30 mouse cellular contexts compared by ENCODE assay signal in genomic region chr2:126094616-126095015, GRCm38 (mm10). TPM values are rescaled to one million over a fixed set of nuclear protein-coding genes. Genes with fewer than 3 reads are reported as not detected.
DNase-seq lines count a peak whose midpoint lies in the region; ATAC-seq and TF ChIP-seq lines count a peak whose summit lies in the region.
"Had no signal": no experiment of that assay in that cellular context is flagged by ENCODE, and none has a peak within 500 bp of the region (broad histone marks: within the 10 kb centered on the region; RNA-seq: fewer than 3 reads in every experiment).

No protein-coding gene starts in this region.

- no peaks in the 10 kb centered on the region for H3K36me3 ChIP-seq in limb, embryonic 14.5 days (ENCODE audit: control insufficient read depth, insufficient read depth, low read length)
- no peaks in the 10 kb centered on the region for H3K36me3 ChIP-seq in limb, embryonic 10.5 days
- H3K36me3 ChIP-seq: G1E had no signal

- 32% methylated on average over 4 of the region's 4 CpGs for WGBS in limb, embryonic 14.5 days
- 86% methylated on average over 4 of the region's 4 CpGs for WGBS in limb, embryonic 10.5 days

- H3K4me3 ChIP-seq in limb, embryonic 14.5 days (replicated peaks; ENCODE audit: low read length): no peak overlapping the region
- H3K4me3 ChIP-seq in limb, embryonic 10.5 days: no peak overlapping the region

- ATAC-seq in limb, embryonic 14.5 days (ENCODE audit: low FRiP score, low read depth): no peak
- ATAC-seq: activated CD4-positive, CD25-positive, alpha-beta regulatory T cell, adult 4 months; CD4-positive, CD25-positive, alpha-beta regulatory T cell, adult 4 months; Patski had no signal

- no peak for TF ChIP-seq POLR2A in limb, embryonic 14.5 days (IDR thresholded peaks at IDR 0.05; ENCODE audit: borderline replicate concordance, extremely low read depth, insufficient read depth, insufficient read length)

- H3K9ac ChIP-seq in limb, embryonic 14.5 days (ENCODE audit: low read depth, low read length, severe bottlenecking): no peak overlapping the region

- 0 out of 2 replicates have a peak, but pooled peaks cover 8% of the 10 kb centered on the region for H3K4me1 ChIP-seq in limb, embryonic 14.5 days (ENCODE audit: control insufficient read depth, insufficient read depth, low read length)
- no peaks in the 10 kb centered on the region for H3K4me1 ChIP-seq in limb, embryonic 10.5 days

- no peak overlapping the region for H3K27ac ChIP-seq in limb, embryonic 14.5 days (replicated peaks; ENCODE audit: low read depth, low read length)
- no peak overlapping the region for H3K27ac ChIP-seq in limb, embryonic 10.5 days

- H3K9me3 ChIP-seq in limb, embryonic 14.5 days (ENCODE audit: control insufficient read depth, low read length): no peaks in the 10 kb centered on the region
- H3K9me3 ChIP-seq in limb, embryonic 10.5 days (replicated peaks): no peaks in the 10 kb centered on the region
- H3K9me3 ChIP-seq: G1E had no signal

- DNase-seq in heart, adult 11 months: peak; percentile 62
- DNase-seq in heart, adult 18-20 months: no peak
- peak; percentile 18 for DNase-seq in limb, embryonic 14.5 days (ENCODE audit: low spot score)
- no peak for DNase-seq in limb, embryonic 10.5 days (ENCODE audit: low spot score)
- DNase-seq in 3T3-L1 (ENCODE audit: low read depth, low spot score) (peak; percentile 56), NIH3T3 (ENCODE audit: low read depth) (peak; percentile 60)
- no peak for DNase-seq in right cerebral cortex, adult 18-20 months
- DNase-seq in layer of hippocampus, adult 8-10 months (ENCODE audit: low spot score in 2 of 2): no peak
- DNase-seq: adrenal gland, adult 2 months; adrenal gland, adult 8-10 months; adrenal gland, postnatal 10 days; adrenal gland, postnatal 14 days; adrenal gland, postnatal 25 days; adrenal gland, postnatal 36 days; B cell, adult 2 months; cerebellum, adult 11 months; cerebellum, adult 11-12 months; cerebellum, adult 18-20 months; cerebellum, adult 2 months had no signal

- H3K27me3 ChIP-seq in limb, embryonic 14.5 days (ENCODE audit: control insufficient read depth, insufficient read depth, low read length): no peaks in the 10 kb centered on the region
- no peaks in the 10 kb centered on the region for H3K27me3 ChIP-seq in limb, embryonic 10.5 days (ENCODE audit: low read depth, poor library complexity, severe bottlenecking)
- H3K27me3 ChIP-seq: CH12.LX, Patski had no signal

- no peak overlapping the region for H3K4me2 ChIP-seq in limb, embryonic 14.5 days (replicated peaks; ENCODE audit: low read depth, low read length, severe bottlenecking)

RNA-seq across cellular contexts. Expression of gene Fam227b, which starts 57.2 kb away (rescaled TPM):
- total RNA-seq in heart, adult 18-20 months (2021): under 1 TPM in 1 of 2 experiments, not detected in 1; 0.17 TPM
- polyA plus RNA-seq in limb, embryonic 14.5 days (2012; rRNA removed): not detected in 2 replicates
- not detected in 2 replicates for polyA plus RNA-seq in limb, embryonic 14.5 days (2014; fragmentation: Nextera tagmentation; extraction: Ambion mirVana)
- not detected in 2 replicates for polyA plus RNA-seq in limb, embryonic 10.5 days (2016; fragmentation: Nextera tagmentation; extraction: Ambion mirVana)
- total RNA-seq in layer of hippocampus, adult 8-10 months (2022): under 1 TPM in 1 of 4 experiments, not detected in 3; 0.17 TPM
- total RNA-seq: adrenal gland, adult 18-20 months; adrenal gland, postnatal 10 days; adrenal gland, postnatal 14 days; adrenal gland, postnatal 25 days; adrenal gland, postnatal 4 days; CH12.LX; ES-E14; MEL had no signal
- polyA plus RNA-seq: activated CD4-positive, CD25-positive, alpha-beta regulatory T cell, adult 4 months; adrenal gland, adult 2 months; brain, embryonic 14.5 days; C2C12; CD4-positive, CD25-positive, alpha-beta regulatory T cell, adult 4 months; G1E; Patski had no signal

RNA-seq across cellular contexts. Expression of gene Dtwd1, which starts 57.3 kb away (rescaled TPM):
- 1 to 10 TPM; 5.4 to 6.6 TPM for total RNA-seq in heart, adult 18-20 months (2021)
- 11.9 and 18.9 TPM in 2 replicates for polyA plus RNA-seq in limb, embryonic 14.5 days (2012; rRNA removed)
- polyA plus RNA-seq in limb, embryonic 14.5 days (2014; fragmentation: Nextera tagmentation; extraction: Ambion mirVana): 27.6 and 30.2 TPM in 2 replicates
- polyA plus RNA-seq in limb, embryonic 10.5 days (2016; fragmentation: Nextera tagmentation; extraction: Ambion mirVana): 28.3 and 29.9 TPM in 2 replicates
- total RNA-seq in layer of hippocampus, adult 8-10 months (2022): 10 to 100 TPM; 13.9 to 18.1 (median 14.4) TPM

Comparison
In these comparisons a context has a peak if more than half of its experiments do, and no peak if none do; other contexts are left out.
1. DNase-seq: peak in heart, adult 11 months (single experiment), limb, embryonic 14.5 days (single experiment), 3T3-L1 (single experiment) and NIH3T3 (single experiment); none in heart, adult 18-20 months (0 of 2), limb, embryonic 10.5 days (single experiment), right cerebral cortex, adult 18-20 months (single experiment) and layer of hippocampus, adult 8-10 months (0 of 2).